Mouse (Mus musculus) neural tube, embryonic 11.5 days (tissue): Measurements from ENCODE around the gene P2rx5. TPM values are rescaled to one million over a fixed set of nuclear protein-coding genes. Genes with fewer than 3 reads are reported as not detected.

Experiments used
- ATAC-seq: fragments of 200-750 bp; cut with Nextera tagmentation; 2 replicates; pipeline ENCODE4 v1.8.0; 2017; ENCODE audit warnings: moderate number of reproducible peaks, mild to moderate bottlenecking, moderate TSS enrichment, moderate library complexity; ENCODE audit not compliant: insufficient read depth, low FRiP score, low TSS enrichment
- DNase-seq: peaks from one replicate; pipeline ENCODE4 v3.0.0-alpha.2; 2015; ENCODE audit warnings: low spot score
- H3K27ac ChIP-seq: fragments of 300-500 bp; sonication (generic); 2 replicates; pipeline ENCODE4 v1.5.1; 2014; ENCODE audit warnings: low read depth, mild to moderate bottlenecking, low read length
- H3K27me3 ChIP-seq: fragments of 300-500 bp; sonication (generic); 2 replicates; pipeline ENCODE4 v1.6.1; 2014; ENCODE audit warnings: mild to moderate bottlenecking, low read length, mixed read lengths; ENCODE audit not compliant: control insufficient read depth, insufficient read depth
- H3K36me3 ChIP-seq: fragments of 300-500 bp; sonication (generic); 2 replicates; pipeline ENCODE4 v1.6.1; 2014; ENCODE audit warnings: mild to moderate bottlenecking, low read length, moderate library complexity, mixed read lengths; ENCODE audit not compliant: control insufficient read depth, insufficient read depth
- H3K4me1 ChIP-seq: fragments of 300-500 bp; sonication (generic); 2 replicates; pipeline ENCODE4 v1.6.1; 2014; ENCODE audit warnings: low read length, mixed read lengths; ENCODE audit not compliant: control insufficient read depth, insufficient read depth
- H3K4me2 ChIP-seq: fragments of 300-500 bp; sonication (generic); 2 replicates; pipeline ENCODE4 v1.6.1; 2014; ENCODE audit warnings: low read depth, mild to moderate bottlenecking, moderate library complexity
- H3K4me3 ChIP-seq: fragments of 300-500 bp; sonication (generic); 2 replicates; pipeline ENCODE4 v1.5.1; 2014; ENCODE audit warnings: low read depth, low read length
- H3K9ac ChIP-seq: fragments of 300-500 bp; sonication (generic); 2 replicates; pipeline ENCODE4 v1.6.1; 2014; ENCODE audit warnings: mild to moderate bottlenecking, low read length
- H3K9me3 ChIP-seq: fragments of 300-500 bp; sonication (generic); 2 replicates; pipeline ENCODE4 v1.6.1; 2016; ENCODE audit warnings: low read length; ENCODE audit not compliant: control insufficient read depth
- WGBS: fragments of 180-500 bp; shearing (Covaris S2); extraction: QIAGEN DNeasy Blood & Tissue Kit; methylation state at CpG from one replicate; pipeline ENCODE4 v1.1.7; 2014; 5-methylcytosine and 5-hydroxymethylcytosine counted together
- polyA plus RNA-seq: library from polyadenylated mRNA; unstranded; fragments of >200 nt; fragmentation: Nextera tagmentation; extraction: Ambion mirVana; gene quantifications from 2 replicates; pipeline ENCODE4 v1.2.1, GENCODE M21; 2014

Gene P2rx5
- polyA plus RNA-seq, 1 experiment from 2014 or later: 0.31 TPM

- ATAC-seq: no peak
Observed at GRCm38 (mm10) chr11:73199879-73200278, 39.7 kb downstream of the P2rx5 start.

GRCm38 (mm10) chr11:73201021-73201420, 40.8 kb downstream of the P2rx5 start:
- no peaks in the 10 kb centered on the region; the same call in 1 of the 2 replicates for H3K4me1 ChIP-seq
- DNase-seq (no peak), ATAC-seq (no peak)
- H3K36me3 ChIP-seq: no peaks in the 10 kb centered on the region
- H3K27me3 ChIP-seq: no peaks in the 10 kb centered on the region
- no peak overlapping the region for H3K9ac ChIP-seq
- WGBS: 76% methylated on average over 2 of the region's 2 CpGs
- no peaks in the 10 kb centered on the region for H3K9me3 ChIP-seq
- no peak overlapping the region for H3K27ac ChIP-seq
- no peak overlapping the region for H3K4me2 ChIP-seq
- no peak overlapping the region for H3K4me3 ChIP-seq

More at GRCm38 (mm10) chr11:73199879-73200278, 39.7 kb downstream of the P2rx5 start:
- 5% methylated on average over 12 of the region's 12 CpGs for WGBS
- H3K9me3 ChIP-seq: no peaks in the 10 kb centered on the region
- H3K4me2 ChIP-seq: peak overlapping the region; percentile 97
- DNase-seq: no peak
- peak overlapping the region; percentile 58 for H3K9ac ChIP-seq
- H3K4me3 ChIP-seq: peak overlapping the region; percentile 62
- no peaks in the 10 kb centered on the region for H3K36me3 ChIP-seq
- H3K27ac ChIP-seq: no peak overlapping the region
- no peaks in the 10 kb centered on the region; the same call in 1 of the 2 replicates for H3K4me1 ChIP-seq
- no peaks in the 10 kb centered on the region for H3K27me3 ChIP-seq

GRCm38 (mm10) chr11:73201597-73201996, 41.4 kb downstream of the P2rx5 start:
- no peaks in the 10 kb centered on the region; the same call in 1 of the 2 replicates for H3K4me1 ChIP-seq
- no peaks in the 10 kb centered on the region for H3K27me3 ChIP-seq
- H3K4me2 ChIP-seq: no peak overlapping the region
- 35% methylated on average over 4 of the region's 4 CpGs for WGBS
- DNase-seq: no peak
- no peaks in the 10 kb centered on the region for H3K36me3 ChIP-seq
- no peak overlapping the region for H3K9ac ChIP-seq
- no peak overlapping the region for H3K27ac ChIP-seq
- no peak for ATAC-seq
- no peaks in the 10 kb centered on the region for H3K9me3 ChIP-seq
- no peak overlapping the region for H3K4me3 ChIP-seq

DNA sequence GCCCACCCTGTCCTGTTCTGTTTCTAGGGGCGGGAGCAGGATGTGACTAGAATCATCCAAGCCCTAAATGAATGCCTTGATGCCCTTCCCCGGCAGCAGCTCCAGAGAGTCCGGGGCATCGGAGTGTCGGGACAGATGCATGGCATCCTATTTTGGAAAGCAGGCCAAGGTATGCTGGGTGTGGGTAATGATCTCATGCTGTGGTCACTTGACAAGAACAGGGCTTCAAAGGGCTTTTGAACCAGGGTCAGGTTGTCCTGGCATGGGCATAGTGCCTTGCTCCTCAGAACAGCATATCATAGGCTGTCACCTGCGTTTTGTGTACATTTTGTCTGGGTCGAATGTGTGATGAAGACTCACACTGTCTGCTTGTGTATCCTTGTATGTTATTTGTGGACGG, 43.7 kb downstream of the P2rx5 start:
- 88% methylated on average over 8 of the region's 8 CpGs for WGBS
- no peaks in the 10 kb centered on the region for H3K9me3 ChIP-seq

GRCm38 (mm10) chr11:73205194-73205593, 45.0 kb downstream of the P2rx5 start:
- H3K27ac ChIP-seq: no peak overlapping the region
- DNase-seq (no peak), ATAC-seq (no peak)
- H3K36me3 ChIP-seq: no peaks in the 10 kb centered on the region
- no peak overlapping the region for H3K4me3 ChIP-seq
- no peaks in the 10 kb centered on the region for H3K9me3 ChIP-seq
- WGBS: 61% methylated on average over 7 of the region's 7 CpGs
- no peak overlapping the region for H3K9ac ChIP-seq
- no peaks in the 10 kb centered on the region for H3K4me1 ChIP-seq
- H3K4me2 ChIP-seq: no peak overlapping the region
- H3K27me3 ChIP-seq: no peaks in the 10 kb centered on the region

More for the DNA sequence above, 43.7 kb downstream of the P2rx5 start:
- H3K36me3 ChIP-seq: no peaks in the 10 kb centered on the region
- no peaks in the 10 kb centered on the region for H3K27me3 ChIP-seq
- no peak overlapping the region for H3K9ac ChIP-seq
- no peaks in the 10 kb centered on the region; the same call in 1 of the 2 replicates for H3K4me1 ChIP-seq
- no peak overlapping the region for H3K27ac ChIP-seq
- no peak for DNase-seq
- ATAC-seq: no peak
- no peak overlapping the region for H3K4me3 ChIP-seq
- no peak overlapping the region for H3K4me2 ChIP-seq

DNA sequence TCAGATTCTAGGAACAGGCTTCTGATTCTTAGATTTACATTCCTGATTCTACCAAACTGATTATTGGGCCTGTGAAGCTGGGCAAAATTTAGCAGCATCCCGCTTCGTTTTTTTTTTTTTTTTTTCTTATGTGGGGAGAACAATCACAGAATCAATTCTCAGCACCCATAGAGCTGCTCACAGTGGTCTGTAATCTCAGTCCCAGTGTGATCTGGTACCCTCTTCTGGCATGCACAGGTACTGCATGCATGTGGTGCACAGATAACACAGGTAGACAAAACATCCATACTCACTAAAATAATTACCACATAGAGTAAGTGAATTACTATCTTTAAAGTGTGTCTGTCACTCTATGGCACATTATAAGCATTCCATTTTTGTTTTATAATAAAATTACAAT, 47.4 kb downstream of the P2rx5 start:
- ATAC-seq: no peak
- Histone ChIP-seq H3K36me3 (no peaks in the 10 kb centered on the region), H3K27ac (no peak overlapping the region), H3K4me3 (no peak overlapping the region), H3K4me2 (no peak overlapping the region), H3K9ac (no peak overlapping the region), H3K9me3 (no peaks in the 10 kb centered on the region), H3K27me3 (no peaks in the 10 kb centered on the region), H3K4me1 (no peaks in the 10 kb centered on the region)
- WGBS: 87% methylated on average over 2 of the region's 2 CpGs
- no peak for DNase-seq

DNA sequence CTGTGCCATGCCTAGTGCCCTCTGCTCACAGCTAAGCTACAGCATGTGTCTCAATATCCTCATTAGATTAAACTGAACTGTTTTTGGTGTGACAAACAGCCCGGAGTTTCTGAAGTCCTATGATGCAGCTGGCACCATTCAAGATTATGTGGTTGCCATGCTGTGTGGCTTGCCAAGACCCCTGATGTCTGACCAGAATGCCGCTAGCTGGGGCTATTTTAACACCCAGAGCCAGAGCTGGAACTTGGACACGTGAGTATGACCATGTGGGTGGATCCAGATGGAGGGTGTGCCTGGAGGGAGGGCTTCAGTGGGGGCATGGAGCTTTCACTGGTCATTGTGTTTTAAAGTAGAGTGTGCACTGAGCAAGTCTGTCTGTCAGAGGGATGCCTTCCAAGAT, 53.7 kb downstream of the P2rx5 start:
- ATAC-seq (no peak), DNase-seq (no peak)

GRCm38 (mm10) chr11:73219671-73220070, 59.5 kb downstream of the P2rx5 start:
- H3K4me2 ChIP-seq: no peak overlapping the region
- 71% methylated on average over 2 of the region's 2 CpGs for WGBS
- H3K9ac ChIP-seq: no peak overlapping the region
- H3K4me3 ChIP-seq: no peak overlapping the region
- H3K27me3 ChIP-seq: no peaks in the 10 kb centered on the region
- no peak overlapping the region for H3K27ac ChIP-seq
- no peaks in the 10 kb centered on the region for H3K36me3 ChIP-seq
- no peak for ATAC-seq
- H3K9me3 ChIP-seq: no peaks in the 10 kb centered on the region
- DNase-seq: no peak
- H3K4me1 ChIP-seq: no peaks in the 10 kb centered on the region

More for the DNA sequence above, 53.7 kb downstream of the P2rx5 start:
- Histone ChIP-seq H3K9me3 (no peaks in the 10 kb centered on the region), H3K36me3 (no peaks in the 10 kb centered on the region), H3K27ac (no peak overlapping the region), H3K4me3 (no peak overlapping the region), H3K4me1 (no peaks in the 10 kb centered on the region), H3K4me2 (no peak overlapping the region), H3K27me3 (no peaks in the 10 kb centered on the region), H3K9ac (no peak overlapping the region)
- 81% methylated on average over 3 of the region's 3 CpGs for WGBS

DNA sequence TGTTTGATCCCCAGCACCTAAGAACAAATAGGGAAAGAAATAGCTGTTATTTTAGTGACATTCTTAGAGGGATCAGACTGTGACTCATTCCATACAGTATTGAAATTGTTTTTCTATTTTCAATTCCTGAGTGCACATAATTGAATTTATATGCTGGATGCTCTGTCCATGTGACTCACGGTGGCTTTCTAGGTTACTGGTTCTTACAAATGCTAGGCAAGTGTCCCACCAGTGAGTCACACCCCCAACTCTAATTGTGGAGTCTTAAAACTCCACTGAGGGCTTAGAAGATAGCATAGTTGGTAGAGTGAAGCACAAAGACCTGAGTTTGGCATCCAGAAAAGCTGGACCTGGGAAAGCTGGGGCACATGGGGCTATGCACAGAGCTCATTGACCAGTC, 60.4 kb downstream of the P2rx5 start:
- WGBS: 100% methylated on average over 1 of the region's 1 CpGs
- DNase-seq (no peak), ATAC-seq (no peak)
- Histone ChIP-seq H3K27ac (no peak overlapping the region), H3K36me3 (no peaks in the 10 kb centered on the region), H3K4me1 (no peaks in the 10 kb centered on the region), H3K9me3 (no peaks in the 10 kb centered on the region), H3K4me2 (no peak overlapping the region), H3K9ac (no peak overlapping the region), H3K4me3 (no peak overlapping the region), H3K27me3 (no peaks in the 10 kb centered on the region)
